Mouse (Mus musculus): ENCODE measurements around the gene St6gal2.

- TF ChIP-seq CTCF (IDR thresholded peaks at IDR 0.05; ENCODE audit: low read depth, low read length), result no peak
- no peak for TF ChIP-seq POLR2A (IDR thresholded peaks at IDR 0.05; ENCODE audit: extremely low read depth, insufficient read depth, low read length)
Measured at GRCm38 (mm10) chr17:55475974-55476373, 30.8 kb downstream of the St6gal2 start.
